Mouse (Mus musculus): ENCODE results near the gene 6430571L13Rik. TPM values are rescaled to one million over a fixed set of nuclear protein-coding genes. Genes with fewer than 3 reads are reported as not detected.
A peak's percentile ranks its signal among the peaks of the same experiment; 100 is the strongest.

Gene 6430571L13Rik
- polyA plus RNA-seq, 1 experiment from 2014 or later, result 0.82 TPM

- 57% methylated on average over 9 of the region's 9 CpGs for WGBS
- H3K36me3 ChIP-seq (ENCODE audit: insufficient read depth, low read length), result no peaks in the 10 kb centered on the region
- H3K4me3 ChIP-seq (ENCODE audit: low read length), result no peak overlapping the region
- no peak overlapping the region for H3K27ac ChIP-seq (ENCODE audit: low read length)
- no peak overlapping the region for H3K9ac ChIP-seq (replicated peaks; ENCODE audit: low read length)
- no peaks in the 10 kb centered on the region for H3K27me3 ChIP-seq (ENCODE audit: insufficient read depth, low read length)
- H3K9me3 ChIP-seq (ENCODE audit: low read length), result no peaks in the 10 kb centered on the region
- H3K4me1 ChIP-seq (ENCODE audit: insufficient read depth, low read length), result no peaks in the 10 kb centered on the region
- ATAC-seq (ENCODE audit: low FRiP score, low TSS enrichment), result no peak
- no peak overlapping the region for H3K4me2 ChIP-seq (replicated peaks; ENCODE audit: low read depth, low read length)
Observed at GRCm38 (mm10) chr9:107347586-107348183, 7.3 kb downstream of the 6430571L13Rik start.

- H3K4me2 ChIP-seq (replicated peaks; ENCODE audit: low read depth, low read length), result no peak overlapping the region
- ATAC-seq (ENCODE audit: low FRiP score, low TSS enrichment), result no peak
- H3K9me3 ChIP-seq (ENCODE audit: low read length), result no peaks in the 10 kb centered on the region
- H3K27ac ChIP-seq (ENCODE audit: low read length), result no peak overlapping the region
- no peak overlapping the region for H3K4me3 ChIP-seq (ENCODE audit: low read length)
- H3K9ac ChIP-seq (replicated peaks; ENCODE audit: low read length), result no peak overlapping the region
- H3K36me3 ChIP-seq (ENCODE audit: insufficient read depth, low read length), result no peaks in the 10 kb centered on the region
- H3K27me3 ChIP-seq (ENCODE audit: insufficient read depth, low read length), result no peaks in the 10 kb centered on the region
- no peaks in the 10 kb centered on the region for H3K4me1 ChIP-seq (ENCODE audit: insufficient read depth, low read length)
- WGBS, result 32% methylated on average over 7 of the region's 7 CpGs
Observed at GRCm38 (mm10) chr9:107349321-107349720, 8.9 kb downstream of the 6430571L13Rik start.

GRCm38 (mm10) chr9:107354826-107355225 is 14.4 kb downstream of the 6430571L13Rik start:
- Histone ChIP-seq H3K4me1 (ENCODE audit: insufficient read depth, low read length) (no peaks in the 10 kb centered on the region; the same call in 1 of the 2 replicates), H3K36me3 (ENCODE audit: insufficient read depth, low read length) (no peaks in the 10 kb centered on the region), H3K9ac (replicated peaks; ENCODE audit: low read length) (no peak overlapping the region), H3K27me3 (ENCODE audit: insufficient read depth, low read length) (peaks cover 10% of the 10 kb centered on the region), H3K4me3 (ENCODE audit: low read length) (no peak overlapping the region), H3K4me2 (replicated peaks; ENCODE audit: low read depth, low read length) (no peak overlapping the region), H3K27ac (ENCODE audit: low read length) (no peak overlapping the region), H3K9me3 (ENCODE audit: low read length) (no peaks in the 10 kb centered on the region)
- WGBS, result 72% methylated on average over 1 of the region's 1 CpGs
- no peak for ATAC-seq (ENCODE audit: low FRiP score, low TSS enrichment)

GRCm38 (mm10) chr9:107355870-107356765 is 15.7 kb downstream of the 6430571L13Rik start:
- 0 out of 2 replicates have a peak, but pooled peaks have one; percentile 23 for ATAC-seq (ENCODE audit: low FRiP score, low TSS enrichment)
- 47% methylated on average over 6 of the region's 7 CpGs for WGBS

GRCm38 (mm10) chr9:107357651-107358050 is 17.2 kb downstream of the 6430571L13Rik start:
- Histone ChIP-seq H3K36me3 (ENCODE audit: insufficient read depth, low read length) (no peaks in the 10 kb centered on the region), H3K9me3 (ENCODE audit: low read length) (no peaks in the 10 kb centered on the region), H3K9ac (replicated peaks; ENCODE audit: low read length) (no peak overlapping the region), H3K27ac (ENCODE audit: low read length) (no peak overlapping the region), H3K27me3 (ENCODE audit: insufficient read depth, low read length) (peaks cover 10% of the 10 kb centered on the region), H3K4me1 (ENCODE audit: insufficient read depth, low read length) (peaks cover 8% of the 10 kb centered on the region; the same call in 1 of the 2 replicates), H3K4me2 (replicated peaks; ENCODE audit: low read depth, low read length) (no peak overlapping the region), H3K4me3 (ENCODE audit: low read length) (no peak overlapping the region)
- 21% methylated on average over 5 of the region's 5 CpGs for WGBS
- ATAC-seq (ENCODE audit: low FRiP score, low TSS enrichment), result no peak

More at GRCm38 (mm10) chr9:107355870-107356765, 15.7 kb downstream of the 6430571L13Rik start:
- H3K36me3 ChIP-seq (ENCODE audit: insufficient read depth, low read length), result no peaks in the 10 kb centered on the region
- no peak overlapping the region for H3K27ac ChIP-seq (ENCODE audit: low read length)
- H3K4me3 ChIP-seq (ENCODE audit: low read length), result no peak overlapping the region
- H3K9me3 ChIP-seq (ENCODE audit: low read length), result no peaks in the 10 kb centered on the region
- peaks cover 5% of the 10 kb centered on the region; the same call in 1 of the 2 replicates for H3K4me1 ChIP-seq (ENCODE audit: insufficient read depth, low read length)
- peaks cover 10% of the 10 kb centered on the region for H3K27me3 ChIP-seq (ENCODE audit: insufficient read depth, low read length)
- H3K4me2 ChIP-seq (replicated peaks; ENCODE audit: low read depth, low read length), result no peak overlapping the region
- H3K9ac ChIP-seq (replicated peaks; ENCODE audit: low read length), result no peak overlapping the region

GRCm38 (mm10) chr9:107360989-107361388 is 20.6 kb downstream of the 6430571L13Rik start:
- Histone ChIP-seq H3K27ac (ENCODE audit: low read length) (no peak overlapping the region), H3K27me3 (ENCODE audit: insufficient read depth, low read length) (peaks cover 8% of the 10 kb centered on the region), H3K9me3 (ENCODE audit: low read length) (no peaks in the 10 kb centered on the region), H3K4me2 (replicated peaks; ENCODE audit: low read depth, low read length) (no peak overlapping the region), H3K4me3 (ENCODE audit: low read length) (no peak overlapping the region), H3K36me3 (ENCODE audit: insufficient read depth, low read length) (no peaks in the 10 kb centered on the region), H3K4me1 (ENCODE audit: insufficient read depth, low read length) (peaks cover 8% of the 10 kb centered on the region; the same call in 1 of the 2 replicates), H3K9ac (replicated peaks; ENCODE audit: low read length) (no peak overlapping the region)
- ATAC-seq (ENCODE audit: low FRiP score, low TSS enrichment), result 0 out of 2 replicates have a peak, but pooled peaks have one; percentile 50
- WGBS, result 14% methylated on average over 3 of the region's 3 CpGs

- peaks cover 17% of the 10 kb centered on the region for H3K4me1 ChIP-seq (ENCODE audit: insufficient read depth, low read length)
- no peak overlapping the region for H3K4me2 ChIP-seq (replicated peaks; ENCODE audit: low read depth, low read length)
- ATAC-seq (ENCODE audit: low FRiP score, low TSS enrichment), result no peak
- H3K4me3 ChIP-seq (ENCODE audit: low read length), result no peak overlapping the region
- H3K27ac ChIP-seq (ENCODE audit: low read length), result no peak overlapping the region
- no peaks in the 10 kb centered on the region for H3K36me3 ChIP-seq (ENCODE audit: insufficient read depth, low read length)
- WGBS, result 10% methylated on average over 3 of the region's 3 CpGs
- H3K9ac ChIP-seq (replicated peaks; ENCODE audit: low read length), result no peak overlapping the region
- H3K9me3 ChIP-seq (ENCODE audit: low read length), result no peaks in the 10 kb centered on the region
- peaks cover under 1% of the 10 kb centered on the region; the same call in 1 of the 2 replicates for H3K27me3 ChIP-seq (ENCODE audit: insufficient read depth, low read length)
Observed at GRCm38 (mm10) chr9:107366644-107367043, 26.2 kb downstream of the 6430571L13Rik start.

GRCm38 (mm10) chr9:107368302-107368701 is 27.9 kb downstream of the 6430571L13Rik start:
- no peak for ATAC-seq (ENCODE audit: low FRiP score, low TSS enrichment)
- Histone ChIP-seq H3K36me3 (ENCODE audit: insufficient read depth, low read length) (no peaks in the 10 kb centered on the region), H3K9ac (replicated peaks; ENCODE audit: low read length) (no peak overlapping the region), H3K9me3 (ENCODE audit: low read length) (no peaks in the 10 kb centered on the region), H3K27ac (ENCODE audit: low read length) (no peak overlapping the region), H3K4me3 (ENCODE audit: low read length) (no peak overlapping the region), H3K27me3 (ENCODE audit: insufficient read depth, low read length) (peaks cover 3% of the 10 kb centered on the region; the same call in 1 of the 2 replicates), H3K4me2 (replicated peaks; ENCODE audit: low read depth, low read length) (no peak overlapping the region), H3K4me1 (ENCODE audit: insufficient read depth, low read length) (peaks cover 17% of the 10 kb centered on the region)
- 64% methylated on average over 1 of the region's 1 CpGs for WGBS

GRCm38 (mm10) chr9:107369270-107370105 is 29.1 kb downstream of the 6430571L13Rik start:
- no peaks in the 10 kb centered on the region for H3K36me3 ChIP-seq (ENCODE audit: insufficient read depth, low read length)
- WGBS, result 31% methylated on average over 10 of the region's 10 CpGs
- no peak overlapping the region for H3K4me3 ChIP-seq (ENCODE audit: low read length)
- peak; percentile 53; the same call in 1 of the 2 replicates for ATAC-seq (ENCODE audit: low FRiP score, low TSS enrichment)
- peaks cover 8% of the 10 kb centered on the region; the same call in 1 of the 2 replicates for H3K27me3 ChIP-seq (ENCODE audit: insufficient read depth, low read length)
- no peak overlapping the region for H3K4me2 ChIP-seq (replicated peaks; ENCODE audit: low read depth, low read length)
- H3K27ac ChIP-seq (ENCODE audit: low read length), result no peak overlapping the region
- no peak overlapping the region for H3K9ac ChIP-seq (replicated peaks; ENCODE audit: low read length)
- peaks cover 17% of the 10 kb centered on the region for H3K4me1 ChIP-seq (ENCODE audit: insufficient read depth, low read length)
- no peaks in the 10 kb centered on the region for H3K9me3 ChIP-seq (ENCODE audit: low read length)
